Mouse (Mus musculus) CH12.LX (cell line): ENCODE results near the gene Med18. TPM values are rescaled to one million over a fixed set of nuclear protein-coding genes. Genes with fewer than 3 reads are reported as not detected.

Experiments used
- DNase-seq: peaks from one replicate; pipeline ENCODE4 v3.0.0-alpha.2; 2013; ENCODE audit errors: extremely low read depth
- H3K27ac ChIP-seq: 2 replicates; pipeline ENCODE4 v1.5.1; 2012; ENCODE audit warnings: low read depth, mild to moderate bottlenecking, control low read depth, moderate library complexity; ENCODE audit not compliant: insufficient read depth
- H3K27me3 ChIP-seq: replicated peaks from 2 replicates; pipeline ENCODE3; 2012; ENCODE audit warnings: inconsistent platforms
- H3K36me3 ChIP-seq, 2 experiments: replicated peaks in 1 of 2; 2 replicates each; pipeline versions ENCODE3 to v1.6.1; 2012; ENCODE audit warnings: inconsistent platforms in 1 of 2, low read length in 1 of 2, mild to moderate bottlenecking in 1 of 2, mixed read lengths in 1 of 2, moderate library complexity in 1 of 2; ENCODE audit not compliant: control insufficient read depth in 1 of 2, insufficient read depth in 1 of 2
- H3K4me1 ChIP-seq, 2 experiments: 2 replicates each; pipeline ENCODE4 v1.6.1; 2012; ENCODE audit warnings: inconsistent platforms in 1 of 2, moderate library complexity in 1 of 2; ENCODE audit not compliant: insufficient read depth in 2 of 2, control insufficient read depth in 1 of 2
- H3K4me2 ChIP-seq: 2 replicates; pipeline ENCODE4 v1.6.1; 2012; ENCODE audit warnings: low read depth, mild to moderate bottlenecking, control low read depth; ENCODE audit not compliant: poor library complexity, insufficient read depth, severe bottlenecking
- H3K4me3 ChIP-seq, 3 experiments: fragments of 150-350 bp in 1 of 3; sonication (generic) in 1 of 3; replicated peaks in 1 of 3; 2 replicates each; pipeline versions ENCODE3 to v1.5.1; 2011 to 2012; ENCODE audit warnings: low read depth in 2 of 3, low read length in 2 of 3, mild to moderate bottlenecking in 2 of 3, moderate library complexity in 2 of 3, control low read depth in 1 of 3, improper control_type of control experiment in 1 of 3, inconsistent platforms in 1 of 3, mixed read lengths in 1 of 3; ENCODE audit not compliant: poor library complexity in 1 of 3
- H3K79me2 ChIP-seq: replicated peaks from 2 replicates; pipeline ENCODE4 v1.6.1; 2012; ENCODE audit warnings: mild to moderate bottlenecking, moderate library complexity; ENCODE audit not compliant: control insufficient read depth, poor library complexity, insufficient read depth, severe bottlenecking; ENCODE audit errors: extremely low read depth
- H3K9ac ChIP-seq: 2 replicates; pipeline ENCODE4 v1.6.1; 2012; ENCODE audit warnings: low read depth, mild to moderate bottlenecking, control low read depth, moderate library complexity; ENCODE audit not compliant: insufficient read depth
- H3K9me3 ChIP-seq: replicated peaks from 2 replicates; pipeline ENCODE3; 2012; ENCODE audit warnings: low read length, inconsistent platforms, mixed read lengths
- CHD1 ChIP-seq: IDR thresholded peaks from 2 replicates; pipeline ENCODE4 v1.6.1; 2012; ENCODE audit warnings: low read depth, low read length, improper control_type of control experiment, inconsistent platforms
- CHD2 ChIP-seq: IDR thresholded peaks from 2 replicates; pipeline ENCODE4 v1.6.1; 2011; ENCODE audit warnings: low read length, improper control_type of control experiment
- CTCF ChIP-seq, 2 experiments: IDR thresholded peaks in 1 of 2; conservative IDR thresholded peaks in 1 of 2; 2 replicates each; pipeline ENCODE4 v1.5.1; 2011 to 2012; ENCODE audit warnings: low read depth in 2 of 2, low read length in 2 of 2, improper control_type of control experiment in 1 of 2, inconsistent platforms in 1 of 2, mild to moderate bottlenecking in 1 of 2, moderate library complexity in 1 of 2
- EP300 ChIP-seq: IDR thresholded peaks from 2 replicates; pipeline ENCODE4 v1.6.1; 2011; ENCODE audit warnings: low read length, improper control_type of control experiment
- ETS1 ChIP-seq: conservative IDR thresholded peaks from 2 replicates; pipeline ENCODE4 v1.6.1; 2012; ENCODE audit warnings: low read depth, mild to moderate bottlenecking, inconsistent platforms, low read length, improper control_type of control experiment, moderate library complexity
- KAT2A ChIP-seq: IDR thresholded peaks from 2 replicates; pipeline ENCODE4 v1.6.1; 2012; ENCODE audit warnings: low read length, improper control_type of control experiment, inconsistent platforms; ENCODE audit not compliant: insufficient replicate concordance
- NELFE ChIP-seq: IDR thresholded peaks from 2 replicates; pipeline ENCODE4 v1.6.1; 2011; ENCODE audit warnings: low read depth, low read length, improper control_type of control experiment
- PAX5 ChIP-seq: IDR thresholded peaks from 2 replicates; pipeline ENCODE4 v1.6.1; 2012; ENCODE audit warnings: low read length, inconsistent platforms, mixed read lengths
- POLR2A ChIP-seq: IDR thresholded peaks from 2 replicates; pipeline ENCODE4 v1.6.1; 2011; ENCODE audit warnings: low read depth, mild to moderate bottlenecking, improper control_type of control experiment, low read length
- RAD21 ChIP-seq: IDR thresholded peaks from 2 replicates; pipeline ENCODE4 v1.6.1; 2011; ENCODE audit warnings: low read depth, mild to moderate bottlenecking, low read length, improper control_type of control experiment, moderate library complexity
- SMC3 ChIP-seq: IDR thresholded peaks from 2 replicates; pipeline ENCODE4 v1.6.1; 2011; ENCODE audit warnings: low read depth, low read length, improper control_type of control experiment
- TBP ChIP-seq: conservative IDR thresholded peaks from 2 replicates; pipeline ENCODE4 v1.6.1; 2011; ENCODE audit warnings: low read depth, low read length, improper control_type of control experiment
- USF1 ChIP-seq: IDR thresholded peaks from 2 replicates; pipeline ENCODE4 v1.6.1; 2014; ENCODE audit warnings: low read depth, mild to moderate bottlenecking, inconsistent platforms, low read length, improper control_type of control experiment
- ZC3H11A ChIP-seq: IDR thresholded peaks from 2 replicates; pipeline ENCODE4 v1.6.1; 2012; ENCODE audit warnings: low read depth, mild to moderate bottlenecking, inconsistent platforms, low read length, improper control_type of control experiment
- ZKSCAN1 ChIP-seq: IDR thresholded peaks from 2 replicates; pipeline ENCODE4 v1.6.1; 2012; ENCODE audit warnings: low read depth, inconsistent platforms, low read length, improper control_type of control experiment, borderline replicate concordance
- ZMIZ1 ChIP-seq: IDR thresholded peaks from 2 replicates; pipeline ENCODE4 v1.6.1; 2012; ENCODE audit warnings: low read depth, mild to moderate bottlenecking, inconsistent platforms, low read length, improper control_type of control experiment
- dilution Hi-C: fragments of 300-500 bp; cut with MboI; formaldehyde crosslinking; loops from 2 replicates; pipeline ENCODE4 v1.14.3; 2020; ENCODE audit warnings: low sequenced_read_pairs; ENCODE audit not compliant: extremely low pct_unique_long_range_greater_than_20kb, extremely low pct_ligation_motif_present
- in situ Hi-C: fragments of 300-500 bp; cut with MboI; formaldehyde crosslinking; loops from 3 replicates; pipeline ENCODE4 v1.14.3; 2019; ENCODE audit warnings: low sequenced_read_pairs, low pct_ligation_motif_present, low pct_unique_long_range_greater_than_20kb, mixed read lengths
- polyA plus RNA-seq: library from polyadenylated mRNA; unstranded; fragments of >175 nt; gene quantifications from 2 replicates; pipeline ENCODE4 v1.2.1, GENCODE M21; 2012; ENCODE audit warnings: low read depth; ENCODE audit not compliant: insufficient read length
- total RNA-seq, 2 experiments: library from RNA; depleted of rRNA; stranded (reverse); fragments of 300-350 nt in 1 of 2; fragments of >200 nt in 1 of 2; gene quantifications; 2 replicates each; pipeline ENCODE4 v1.2.3; 2012 to 2014

Med18 gene
- total and polyA plus RNA-seq, 3 experiments: 12.7 to 17.6 (median 15.5) TPM

GRCm38 (mm10) chr4:132505800-132506199, 42.1 kb upstream of the Med18 start:
- Histone ChIP-seq H3K27ac (no peak overlapping the region), H3K9ac (0 out of 2 replicates have a peak overlapping the region, but pooled peaks have one; percentile 42)

GRCm38 (mm10) chr4:132505034-132505738, 41.5 kb upstream of the Med18 start:
- peaks cover 86% of the 10 kb centered on the region for H3K79me2 ChIP-seq
- peaks cover 40 to 66% of the 10 kb centered on the region in 2 experiments for H3K36me3 ChIP-seq
- H3K9ac ChIP-seq: no peak overlapping the region
- H3K4me2 ChIP-seq: peak overlapping the region; percentile 98
- TF ChIP-seq ZMIZ1: no peak
- TF ChIP-seq CHD2: peak; percentile 54; the same call in 1 of the 2 replicates
- dilution Hi-C loops (no loop called here), in situ Hi-C loops (loop anchor here (25.0 kb wide), 2 partner anchors 193 to 418 kb away; partner anchors contain the start of genes Epb41 and Rab42)
- H3K4me1 ChIP-seq: peaks cover 11 to 45% of the 10 kb centered on the region in 2 experiments
- no peak overlapping the region for H3K27ac ChIP-seq
- no peaks in the 10 kb centered on the region for H3K9me3 ChIP-seq
- no peaks in the 10 kb centered on the region for H3K27me3 ChIP-seq
- DNase-seq: no peak
- no peak overlapping the region for H3K4me3 ChIP-seq

More at GRCm38 (mm10) chr4:132505800-132506199, 42.1 kb upstream of the Med18 start:
- DNase-seq: no peak
- Histone ChIP-seq H3K79me2 (peaks cover 86% of the 10 kb centered on the region), H3K4me2 (peak overlapping the region; percentile 98), H3K4me3 (no peak overlapping the region), H3K4me1 (peaks cover 11 to 47% of the 10 kb centered on the region in 2 experiments), H3K36me3 (peaks cover 35 to 60% of the 10 kb centered on the region in 2 experiments), H3K27me3 (no peaks in the 10 kb centered on the region), H3K9me3 (no peaks in the 10 kb centered on the region)
- TF ChIP-seq POLR2A (no peak), ETS1 (no peak), EP300 (no peak), PAX5 (no peak), USF1 (no peak), KAT2A (no peak), RAD21 (no peak), CHD1 (no peak), CTCF (conservative IDR thresholded peaks at IDR 0.05 in 1 of 2, IDR thresholded peaks at IDR 0.05 in 1 of 2; ENCODE audit: low read depth in 2 of 2, low read length in 2 of 2) (no peak), TBP (no peak), ZC3H11A (no peak), NELFE (no peak), SMC3 (no peak), ZKSCAN1 (no peak)
- dilution Hi-C loops (no loop called here), in situ Hi-C loops (loop anchor here (25.0 kb wide), 2 partner anchors 193 to 418 kb away; partner anchors contain the start of genes Epb41 and Rab42)
